Mouse (Mus musculus) limb, embryonic 10.5 days (tissue): ENCODE results near the gene Id3. TPM values are rescaled to one million over a fixed set of nuclear protein-coding genes. Genes with fewer than 3 reads are reported as not detected.
"Not testable (repeated sequence)": the region's sequence is repeated elsewhere in the genome, so short reads cannot be mapped to it uniquely, and the experiment has no call there.

Experiments used
- DNase-seq: peaks from one replicate; pipeline ENCODE4 v3.0.0-alpha.2; 2017; ENCODE audit warnings: low spot score
- H3K27ac ChIP-seq: fragments of 300-500 bp; sonication (generic); 2 replicates; pipeline ENCODE4 v1.5.1; 2016; ENCODE audit warnings: mild to moderate bottlenecking
- H3K27me3 ChIP-seq: fragments of 300-500 bp; sonication (generic); 2 replicates; pipeline ENCODE4 v1.6.1; 2016; ENCODE audit warnings: low read depth, mild to moderate bottlenecking; ENCODE audit not compliant: poor library complexity, severe bottlenecking
- H3K36me3 ChIP-seq: fragments of 300-500 bp; sonication (generic); 2 replicates; pipeline ENCODE4 v1.6.1; 2016; ENCODE audit warnings: mild to moderate bottlenecking, moderate library complexity
- H3K4me1 ChIP-seq: fragments of 300-500 bp; sonication (generic); 2 replicates; pipeline ENCODE4 v1.6.1; 2016
- H3K4me3 ChIP-seq: fragments of 300-500 bp; sonication (generic); 2 replicates; pipeline ENCODE4 v1.5.1; 2016; ENCODE audit warnings: mild to moderate bottlenecking, moderate library complexity
- H3K9me3 ChIP-seq: fragments of 300-500 bp; sonication (generic); replicated peaks from 2 replicates; pipeline ENCODE4 v1.6.1; 2016; ENCODE audit warnings: mild to moderate bottlenecking
- WGBS: fragments of 180-500 bp; shearing (Covaris S2); methylation state at CpG from one replicate; pipeline ENCODE4 v1.1.7; 2016; 5-methylcytosine and 5-hydroxymethylcytosine counted together
- polyA plus RNA-seq: library from polyadenylated mRNA; unstranded; fragments of >200 nt; fragmentation: Nextera tagmentation; extraction: Ambion mirVana; gene quantifications from 2 replicates; pipeline ENCODE4 v1.2.1, GENCODE M21; 2016

Id3 gene
- 375 and 475 TPM in 2 replicates for polyA plus RNA-seq

DNA sequence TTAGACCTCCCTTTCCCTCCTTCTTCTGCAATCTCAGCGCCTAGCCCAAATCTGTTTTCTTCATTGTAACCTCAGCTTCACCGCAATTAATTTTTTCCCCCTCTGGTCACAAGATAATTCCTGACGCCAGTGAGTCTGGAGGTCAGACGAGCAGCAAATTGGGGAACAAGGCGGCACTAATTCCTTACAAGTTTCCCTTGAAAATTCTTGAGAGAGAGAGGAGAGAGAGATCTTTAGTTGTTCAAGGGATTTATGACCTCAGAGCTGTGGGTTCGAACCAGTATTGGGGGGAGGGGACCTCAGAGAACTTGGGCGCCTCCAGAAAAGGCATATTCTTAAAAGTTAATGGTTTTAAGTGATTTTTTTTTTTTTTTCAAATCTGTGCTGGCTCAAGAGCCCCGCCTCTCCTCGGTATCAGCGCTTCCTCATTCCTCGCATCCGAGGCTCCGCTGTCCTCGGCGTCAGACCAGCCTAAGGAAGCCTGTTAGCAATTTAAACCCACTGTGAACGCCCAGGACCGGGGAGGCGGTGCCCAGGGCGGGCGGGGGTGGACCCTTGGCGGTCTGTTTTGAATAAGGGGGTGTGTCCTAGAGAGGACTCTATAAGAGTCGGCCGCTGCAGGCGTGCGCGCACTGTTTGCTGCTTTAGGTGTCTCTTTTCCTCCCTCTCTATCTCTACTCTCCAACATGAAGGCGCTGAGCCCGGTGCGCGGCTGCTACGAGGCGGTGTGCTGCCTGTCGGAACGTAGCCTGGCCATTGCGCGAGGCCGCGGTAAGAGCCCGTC lies at the start of gene Id3:
Gene Id3 (plus strand): TSS at position 305 of the 784 bp plus-strand sequence.
- H3K9me3 ChIP-seq, result no peaks in the 10 kb centered on the region
- peaks cover 87% of the 10 kb centered on the region for H3K4me1 ChIP-seq
- no peaks in the 10 kb centered on the region for H3K27me3 ChIP-seq
- H3K4me3 ChIP-seq, result peak within 1 kb of the TSS; percentile 88
- DNase-seq, result peak; percentile 96
- peaks cover 10% of the 10 kb centered on the region; the same call in 1 of the 2 replicates for H3K36me3 ChIP-seq
- WGBS, result under 1% methylated on average over 39 of the region's 39 CpGs
- peak within 1 kb of the TSS; percentile 96 for H3K27ac ChIP-seq

DNA sequence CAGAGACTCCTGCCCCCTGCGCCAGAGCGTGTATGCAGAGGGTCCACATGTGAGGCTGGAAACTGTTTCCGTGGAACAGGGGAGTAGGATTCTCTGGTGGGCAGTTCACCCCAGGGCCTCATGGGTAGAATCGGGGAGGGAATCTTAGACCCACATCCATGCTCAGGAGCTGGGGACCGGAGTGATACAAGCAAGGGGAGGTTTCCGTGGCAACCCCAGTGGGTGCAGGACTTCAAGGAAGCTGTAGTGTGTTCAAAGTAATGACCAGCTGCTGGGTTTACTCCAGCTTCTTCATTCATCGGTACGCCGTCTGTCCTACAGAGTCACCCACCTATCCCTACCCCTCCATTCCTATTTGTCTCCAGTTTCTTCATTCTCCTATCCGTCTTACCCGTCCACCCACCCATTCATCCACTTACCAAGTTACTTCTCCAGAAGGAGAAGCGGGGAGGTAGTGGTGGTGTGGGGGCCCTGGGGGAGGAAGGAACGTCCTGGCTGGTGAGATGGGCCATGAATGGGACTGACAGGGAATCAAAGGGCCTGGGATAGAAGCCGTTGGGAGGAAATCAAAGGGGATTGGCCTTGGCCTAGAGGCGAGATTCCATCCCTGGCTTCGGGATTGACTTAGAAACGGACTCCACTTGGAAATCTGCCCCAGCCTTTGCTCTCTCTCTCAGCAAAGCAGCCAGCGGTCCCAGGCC lies 48.6 kb upstream of the Id3 start:
- no peak overlapping the region for H3K27ac ChIP-seq
- WGBS, result 83% methylated on average over 18 of the region's 18 CpGs
- DNase-seq, result no peak

DNA sequence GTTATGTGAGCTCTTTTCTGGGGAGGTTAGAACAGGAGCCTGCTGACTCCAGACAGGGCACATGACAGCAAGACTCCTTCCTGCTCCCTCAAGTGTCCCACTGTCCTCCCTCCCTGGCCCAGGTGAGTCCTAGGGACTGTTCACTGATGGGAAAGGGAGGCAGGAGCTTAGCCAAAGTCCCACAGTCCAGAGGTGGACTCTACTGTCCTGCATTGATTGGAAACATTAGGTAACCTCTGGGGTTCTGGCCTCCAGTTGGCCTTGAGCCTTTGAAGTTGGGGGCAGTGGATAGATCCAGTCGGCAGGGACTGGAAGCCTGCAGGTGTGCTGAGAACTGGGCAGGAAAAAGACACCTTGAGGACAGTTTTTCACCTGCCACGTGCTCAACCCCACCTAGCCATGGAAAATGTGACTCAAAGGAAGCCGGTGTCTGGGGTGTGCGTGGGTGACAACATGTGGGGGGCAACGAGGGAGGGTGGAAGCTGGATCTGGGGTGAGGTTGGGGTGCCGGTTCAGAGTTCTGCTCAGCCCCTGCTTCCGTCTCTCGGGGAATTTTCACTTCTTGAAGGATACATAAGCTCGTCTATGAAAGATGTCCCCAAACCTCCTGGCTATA lies 47.7 kb upstream of the Id3 start:
- WGBS, result 78% methylated on average over 9 of the region's 9 CpGs
- no peaks in the 10 kb centered on the region for H3K9me3 ChIP-seq
- no peak for DNase-seq
- H3K27ac ChIP-seq, result no peak overlapping the region
- no peak overlapping the region for H3K4me3 ChIP-seq
- H3K36me3 ChIP-seq, result no peaks in the 10 kb centered on the region
- H3K4me1 ChIP-seq, result peaks cover 23% of the 10 kb centered on the region
- H3K27me3 ChIP-seq, result 0 out of 2 replicates have a peak, but pooled peaks cover 4% of the 10 kb centered on the region

More for the DNA sequence above, 48.6 kb upstream of the Id3 start:
- H3K4me1 ChIP-seq, result peaks cover 31% of the 10 kb centered on the region
- no peak overlapping the region for H3K4me3 ChIP-seq
- no peaks in the 10 kb centered on the region for H3K9me3 ChIP-seq
- H3K36me3 ChIP-seq, result no peaks in the 10 kb centered on the region
- H3K27me3 ChIP-seq, result 0 out of 2 replicates have a peak, but pooled peaks cover 4% of the 10 kb centered on the region

DNA sequence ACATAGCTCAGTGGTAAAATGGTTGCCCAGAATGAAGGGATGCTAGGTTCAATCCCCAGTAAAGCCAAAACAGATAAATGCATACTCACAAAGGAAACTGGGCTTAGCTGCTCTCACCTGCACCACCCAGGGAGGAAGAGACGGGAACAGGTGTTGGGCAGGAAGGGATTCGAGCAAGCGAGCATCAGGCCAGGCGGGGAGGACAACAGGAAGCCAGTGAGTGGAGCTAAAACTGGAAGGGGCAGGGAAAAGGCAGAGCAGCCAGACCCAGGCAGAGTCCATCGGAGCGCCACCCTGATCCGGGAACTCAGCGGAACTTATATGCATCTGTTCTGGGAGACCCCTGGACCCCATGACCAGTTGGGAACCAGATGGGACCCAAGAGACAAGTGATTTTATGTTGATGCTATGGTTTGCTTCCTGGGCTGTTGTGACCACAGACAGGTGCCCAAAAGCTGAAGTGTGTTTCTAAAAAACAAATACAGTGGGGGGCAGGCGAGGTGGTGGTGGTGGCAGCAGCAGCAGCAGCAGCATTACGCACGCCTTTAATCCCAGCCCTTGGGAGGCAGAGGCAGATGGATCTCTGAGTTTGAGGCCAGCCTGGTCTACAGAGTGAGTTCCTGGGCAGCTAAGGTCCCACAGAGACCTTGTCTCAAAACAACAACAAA lies 46.7 kb upstream of the Id3 start:
- H3K36me3 ChIP-seq, result no peaks in the 10 kb centered on the region
- H3K27ac ChIP-seq, result 0 out of 2 replicates have a peak overlapping the region, but pooled peaks have one; percentile 30
- no peaks in the 10 kb centered on the region for H3K9me3 ChIP-seq
- DNase-seq, result no peak
- peaks cover 23% of the 10 kb centered on the region for H3K4me1 ChIP-seq
- H3K27me3 ChIP-seq, result 0 out of 2 replicates have a peak, but pooled peaks cover 4% of the 10 kb centered on the region
- 63% methylated on average over 11 of the region's 11 CpGs for WGBS
- H3K4me3 ChIP-seq, result no peak overlapping the region

DNA sequence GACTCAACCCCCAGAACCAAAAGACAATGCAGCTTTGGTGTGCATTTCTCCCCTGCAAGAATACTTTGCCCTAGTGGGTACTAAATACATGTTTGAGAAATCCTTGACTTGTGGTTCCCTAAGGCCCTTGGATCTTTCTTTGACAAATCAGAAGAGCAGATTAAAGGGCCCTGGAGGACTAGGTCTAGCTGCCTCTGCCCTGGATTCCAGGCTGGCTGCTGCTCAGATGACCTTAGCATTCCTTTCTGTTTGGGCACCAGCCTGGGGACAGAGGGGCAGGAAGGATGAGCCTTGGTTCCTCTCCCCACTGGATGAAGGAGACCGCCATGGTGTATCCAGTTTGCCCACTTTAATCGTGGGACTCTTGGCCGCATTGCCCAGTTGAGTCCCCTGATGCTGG lies 44.9 kb upstream of the Id3 start:
- no peak overlapping the region for H3K27ac ChIP-seq
- H3K36me3 ChIP-seq, result no peaks in the 10 kb centered on the region
- H3K27me3 ChIP-seq, result 0 out of 2 replicates have a peak, but pooled peaks cover 4% of the 10 kb centered on the region
- 96% methylated on average over 3 of the region's 3 CpGs for WGBS
- peaks cover 23% of the 10 kb centered on the region for H3K4me1 ChIP-seq
- H3K9me3 ChIP-seq, result no peaks in the 10 kb centered on the region
- no peak for DNase-seq
- H3K4me3 ChIP-seq, result no peak overlapping the region

DNA sequence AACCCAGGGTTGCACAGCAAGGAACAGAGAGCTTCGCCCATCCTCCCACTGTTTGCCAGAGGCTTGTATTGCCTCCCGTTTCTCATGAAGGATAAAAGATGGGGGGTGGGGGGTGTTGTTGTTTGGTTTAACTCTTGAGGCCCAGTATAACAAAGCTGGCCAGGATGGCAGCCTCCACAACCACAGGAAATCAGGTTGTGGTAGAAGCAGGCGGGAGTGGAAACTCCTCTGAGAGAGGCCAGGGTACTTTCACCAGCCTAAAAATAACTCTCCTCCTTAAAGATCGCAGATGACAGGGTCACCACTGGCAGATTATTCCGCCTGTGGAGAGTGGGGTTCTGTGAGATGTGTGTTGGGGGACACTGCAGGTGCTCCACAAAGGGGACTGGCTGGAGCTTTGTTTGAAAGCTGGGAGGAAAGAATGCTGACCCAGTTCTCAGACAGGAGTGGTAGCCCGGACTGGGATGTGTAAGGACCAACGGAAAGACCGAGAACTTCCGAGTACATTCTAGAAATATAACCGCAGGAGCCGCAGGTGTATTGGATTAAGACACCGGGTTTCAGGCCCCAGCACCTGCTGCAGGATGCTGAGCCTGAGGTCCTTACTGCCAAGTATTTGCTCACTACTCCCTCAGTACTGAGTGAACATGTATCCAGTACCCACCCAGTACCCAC lies 42.8 kb upstream of the Id3 start:
- 72% methylated on average over 12 of the region's 12 CpGs for WGBS
- Histone ChIP-seq H3K4me1 (peaks cover 29% of the 10 kb centered on the region), H3K4me3 (no peak overlapping the region), H3K9me3 (no peaks in the 10 kb centered on the region), H3K27me3 (0 out of 2 replicates have a peak, but pooled peaks cover 4% of the 10 kb centered on the region), H3K27ac (peak overlapping the region; percentile 23; the same call in 1 of the 2 replicates), H3K36me3 (no peaks in the 10 kb centered on the region)
- no peak for DNase-seq

DNA sequence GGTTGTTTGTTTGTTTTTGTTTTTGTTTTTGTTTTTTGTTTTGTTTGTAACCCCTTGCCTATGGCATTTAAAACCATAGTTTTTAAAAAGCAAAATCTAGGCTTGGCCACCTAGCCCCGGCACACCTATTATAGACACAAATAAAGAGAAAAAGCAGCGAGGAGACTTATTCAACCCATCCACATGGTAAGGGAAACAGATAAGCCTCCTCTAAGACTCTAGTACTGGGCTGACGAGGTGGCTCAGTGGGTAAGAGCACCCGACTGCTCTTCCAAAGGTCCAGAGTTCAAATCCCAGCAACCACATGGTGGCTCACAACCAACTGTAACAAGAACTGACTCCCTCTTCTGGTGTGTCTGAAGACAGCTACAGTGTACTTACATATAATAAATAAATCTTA lies 41.5 kb upstream of the Id3 start:
- H3K4me3 ChIP-seq, DNase-seq, H3K27ac ChIP-seq, H3K9me3 ChIP-seq, H3K27me3 ChIP-seq, H3K36me3 ChIP-seq: not testable (repeated sequence)
- H3K4me1 ChIP-seq, result peaks cover 27% of the 10 kb centered on the region
- 91% methylated on average over 4 of the region's 4 CpGs for WGBS

DNA sequence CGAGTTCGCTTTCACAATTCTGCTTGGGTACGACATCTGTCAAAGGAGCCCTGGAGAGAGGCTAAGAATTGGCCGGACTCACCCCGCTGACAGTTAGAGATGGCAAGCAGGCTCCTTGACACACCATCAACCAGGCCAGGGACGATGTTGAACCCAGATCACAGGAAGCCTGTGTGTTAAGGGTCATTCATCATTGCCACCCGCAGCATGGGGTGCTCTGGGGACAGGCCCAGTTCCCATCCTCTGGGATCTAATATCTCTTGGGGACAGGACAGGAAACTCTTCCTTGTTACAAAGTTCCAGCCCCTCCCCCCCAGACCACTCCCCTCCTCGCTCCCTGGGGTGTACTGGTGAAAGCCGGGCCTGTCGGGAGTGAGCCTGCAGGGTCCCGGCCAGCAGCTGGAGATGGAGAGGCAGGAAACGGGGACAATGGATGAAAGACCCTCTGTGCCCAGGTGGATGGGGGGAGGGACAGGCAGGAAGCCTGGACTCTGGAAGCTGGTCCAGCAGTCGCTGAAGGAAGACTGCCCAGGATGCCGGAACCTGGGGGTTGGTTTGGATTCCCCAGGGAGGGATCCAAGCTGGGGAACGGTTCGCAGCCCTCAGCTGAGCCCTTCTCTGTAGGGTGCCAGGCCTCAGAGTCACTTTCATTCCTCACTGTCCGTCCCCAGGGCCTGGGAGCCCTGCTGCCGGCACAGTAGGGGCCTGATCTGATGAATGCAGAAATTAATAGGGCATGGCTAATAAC lies 38.5 kb upstream of the Id3 start:
- H3K27me3 ChIP-seq, result no peaks in the 10 kb centered on the region
- 0 out of 2 replicates have a peak, but pooled peaks cover 2% of the 10 kb centered on the region for H3K36me3 ChIP-seq
- DNase-seq, result peak; percentile 70
- no peaks in the 10 kb centered on the region for H3K9me3 ChIP-seq
- peak overlapping the region; percentile 85 for H3K27ac ChIP-seq
- peak overlapping the region; percentile 37 for H3K4me3 ChIP-seq
- peaks cover 32% of the 10 kb centered on the region for H3K4me1 ChIP-seq
- WGBS, result 6% methylated on average over 18 of the region's 18 CpGs

DNA sequence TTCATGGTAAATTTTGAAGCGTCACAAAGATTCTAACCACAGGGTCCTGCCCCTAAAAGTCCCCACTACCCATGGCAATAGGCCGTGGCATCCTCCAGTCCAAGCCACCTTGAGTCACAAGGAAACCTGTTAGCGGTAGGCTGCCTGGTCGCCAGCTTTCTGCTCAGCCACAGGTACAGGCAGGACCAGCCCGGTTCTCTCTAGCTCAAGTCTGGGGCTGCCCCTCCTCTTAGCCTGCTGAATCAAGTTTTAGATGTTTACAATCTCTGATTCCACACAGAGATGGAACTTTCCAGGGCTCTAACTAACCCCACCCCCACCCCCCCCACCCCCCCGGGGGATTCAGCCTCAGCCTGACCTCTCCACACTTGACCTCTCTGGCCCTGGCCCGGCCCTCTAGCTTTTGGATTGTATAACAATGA lies 36.4 kb upstream of the Id3 start:
- Histone ChIP-seq H3K9me3 (no peaks in the 10 kb centered on the region), H3K27ac (peak overlapping the region; percentile 63), H3K4me1 (peaks cover 40% of the 10 kb centered on the region), H3K36me3 (0 out of 2 replicates have a peak, but pooled peaks cover 2% of the 10 kb centered on the region), H3K4me3 (no peak overlapping the region), H3K27me3 (0 out of 2 replicates have a peak, but pooled peaks cover 5% of the 10 kb centered on the region)
- WGBS, result 51% methylated on average over 7 of the region's 7 CpGs
- DNase-seq, result no peak

DNA sequence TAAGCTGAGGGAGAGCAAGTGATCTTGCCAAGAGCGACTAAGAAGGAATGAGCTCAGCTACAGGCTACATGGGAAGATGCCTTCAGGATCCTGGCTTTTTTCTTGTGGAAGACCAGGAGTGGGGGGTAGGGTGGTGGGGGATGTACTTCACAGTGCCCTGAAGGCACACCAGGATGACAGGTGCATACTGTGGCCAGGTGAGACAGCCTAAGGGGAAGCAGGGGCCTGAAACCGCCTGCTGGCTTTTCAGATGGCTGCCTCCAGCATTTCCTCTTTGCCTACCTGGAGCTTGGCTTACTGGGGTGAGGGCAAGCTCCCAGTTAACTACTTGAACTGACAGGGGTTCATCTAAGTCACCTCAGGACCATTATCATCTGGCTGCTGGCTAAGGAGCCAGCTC lies 34.1 kb upstream of the Id3 start:
- no peak for DNase-seq
- 84% methylated on average over 2 of the region's 2 CpGs for WGBS
- Histone ChIP-seq H3K36me3 (0 out of 2 replicates have a peak, but pooled peaks cover 2% of the 10 kb centered on the region), H3K27me3 (0 out of 2 replicates have a peak, but pooled peaks cover 5% of the 10 kb centered on the region), H3K4me1 (peaks cover 47% of the 10 kb centered on the region), H3K9me3 (no peaks in the 10 kb centered on the region), H3K4me3 (no peak overlapping the region), H3K27ac (0 out of 2 replicates have a peak overlapping the region, but pooled peaks have one; percentile 10)
